Mouse (Mus musculus): Measurements from ENCODE around the gene Apoc3. TPM values are rescaled to one million over a fixed set of nuclear protein-coding genes. Genes with fewer than 3 reads are reported as not detected.
A peak's percentile ranks its signal among the peaks of the same experiment; 100 is the strongest.

Apoc3 gene
- polyA plus RNA-seq, 1 experiment from 2014 or later: not detected

DNA sequence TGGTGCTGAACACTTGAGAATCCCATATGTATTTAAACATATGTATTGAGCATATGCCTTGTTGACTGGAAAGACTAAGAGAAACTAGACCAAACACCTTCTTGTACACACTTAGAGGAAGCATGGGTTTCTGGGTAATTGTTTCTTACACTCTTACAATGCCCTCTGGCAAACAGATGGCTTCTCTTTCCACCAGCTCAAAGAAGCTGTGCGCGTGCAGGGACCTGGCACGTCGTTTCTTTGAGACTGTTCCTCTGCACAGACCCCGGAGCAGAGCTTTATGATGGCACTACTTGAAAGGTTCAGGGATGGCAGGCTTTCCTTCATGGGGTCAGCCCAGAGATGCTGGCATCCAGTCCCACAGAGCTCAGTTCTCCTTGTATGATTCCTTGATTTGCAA lies 46.5 kb downstream of the Apoc3 start:
- DNase-seq (ENCODE audit: low spot score): no peak
- H3K9me3 ChIP-seq (ENCODE audit: control insufficient read depth, low read length): no peaks in the 10 kb centered on the region
- ATAC-seq (ENCODE audit: low FRiP score): no peak
- no peak overlapping the region for H3K9ac ChIP-seq
- no peaks in the 10 kb centered on the region for H3K27me3 ChIP-seq (ENCODE audit: control insufficient read depth, insufficient read depth, low read length)
- H3K4me2 ChIP-seq (replicated peaks): no peak overlapping the region
- WGBS: 66% methylated on average over 5 of the region's 5 CpGs
- no peak overlapping the region for H3K27ac ChIP-seq
- H3K36me3 ChIP-seq (replicated peaks; ENCODE audit: control insufficient read depth, insufficient read depth): no peaks in the 10 kb centered on the region
- no peak overlapping the region for H3K4me3 ChIP-seq (replicated peaks; ENCODE audit: low read length)
- no peaks in the 10 kb centered on the region for H3K4me1 ChIP-seq (replicated peaks; ENCODE audit: control insufficient read depth, insufficient read depth, low read length)

- 91% methylated on average over 4 of the region's 4 CpGs for WGBS
- no peaks in the 10 kb centered on the region for H3K36me3 ChIP-seq (replicated peaks; ENCODE audit: control insufficient read depth, insufficient read depth)
- H3K9ac ChIP-seq: no peak overlapping the region
- DNase-seq (ENCODE audit: low spot score): no peak
- no peaks in the 10 kb centered on the region for H3K4me1 ChIP-seq (replicated peaks; ENCODE audit: control insufficient read depth, insufficient read depth, low read length)
- H3K4me3 ChIP-seq (replicated peaks; ENCODE audit: low read length): no peak overlapping the region
- H3K4me2 ChIP-seq (replicated peaks): no peak overlapping the region
- no peaks in the 10 kb centered on the region for H3K9me3 ChIP-seq (ENCODE audit: control insufficient read depth, low read length)
- no peak overlapping the region for H3K27ac ChIP-seq
- ATAC-seq (ENCODE audit: low FRiP score): no peak
- no peaks in the 10 kb centered on the region for H3K27me3 ChIP-seq (ENCODE audit: control insufficient read depth, insufficient read depth, low read length)
Observed at GRCm38 (mm10) chr9:46188370-46188769, 47.1 kb downstream of the Apoc3 start.

- H3K9ac ChIP-seq: no peak overlapping the region
- no peaks in the 10 kb centered on the region for H3K36me3 ChIP-seq (replicated peaks; ENCODE audit: control insufficient read depth, insufficient read depth)
- H3K27me3 ChIP-seq (ENCODE audit: control insufficient read depth, insufficient read depth, low read length): no peaks in the 10 kb centered on the region
- 83% methylated on average over 1 of the region's 1 CpGs for WGBS
- H3K4me1 ChIP-seq (replicated peaks; ENCODE audit: control insufficient read depth, insufficient read depth, low read length): no peaks in the 10 kb centered on the region
- DNase-seq (ENCODE audit: low spot score): no peak
- no peak for ATAC-seq (ENCODE audit: low FRiP score)
- no peak overlapping the region for H3K4me3 ChIP-seq (replicated peaks; ENCODE audit: low read length)
- no peaks in the 10 kb centered on the region for H3K9me3 ChIP-seq (ENCODE audit: control insufficient read depth, low read length)
- no peak overlapping the region for H3K4me2 ChIP-seq (replicated peaks)
- H3K27ac ChIP-seq: no peak overlapping the region
Observed at GRCm38 (mm10) chr9:46186387-46186786, 49.0 kb downstream of the Apoc3 start.

GRCm38 (mm10) chr9:46185191-46185590 lies 50.2 kb downstream of the Apoc3 start:
- peak; percentile 40 for DNase-seq (ENCODE audit: low spot score)
- Histone ChIP-seq H3K4me1 (replicated peaks; ENCODE audit: control insufficient read depth, insufficient read depth, low read length) (no peaks in the 10 kb centered on the region), H3K9ac (no peak overlapping the region), H3K27ac (no peak overlapping the region), H3K4me3 (replicated peaks; ENCODE audit: low read length) (no peak overlapping the region), H3K36me3 (replicated peaks; ENCODE audit: control insufficient read depth, insufficient read depth) (no peaks in the 10 kb centered on the region), H3K27me3 (ENCODE audit: control insufficient read depth, insufficient read depth, low read length) (no peaks in the 10 kb centered on the region), H3K9me3 (ENCODE audit: control insufficient read depth, low read length) (no peaks in the 10 kb centered on the region), H3K4me2 (replicated peaks) (no peak overlapping the region)
- ATAC-seq (ENCODE audit: low FRiP score): no peak
- WGBS: 59% methylated on average over 2 of the region's 2 CpGs

GRCm38 (mm10) chr9:46184542-46184941 lies 50.9 kb downstream of the Apoc3 start:
- Histone ChIP-seq H3K27ac (no peak overlapping the region), H3K4me1 (replicated peaks; ENCODE audit: control insufficient read depth, insufficient read depth, low read length) (no peaks in the 10 kb centered on the region), H3K4me2 (replicated peaks) (no peak overlapping the region), H3K9ac (no peak overlapping the region), H3K36me3 (replicated peaks; ENCODE audit: control insufficient read depth, insufficient read depth) (no peaks in the 10 kb centered on the region), H3K4me3 (replicated peaks; ENCODE audit: low read length) (no peak overlapping the region), H3K9me3 (ENCODE audit: control insufficient read depth, low read length) (no peaks in the 10 kb centered on the region), H3K27me3 (ENCODE audit: control insufficient read depth, insufficient read depth, low read length) (no peaks in the 10 kb centered on the region)
- WGBS: 83% methylated on average over 5 of the region's 5 CpGs
- ATAC-seq (ENCODE audit: low FRiP score) (no peak), DNase-seq (ENCODE audit: low spot score) (no peak)

Other genes starting within 250 kb of the Apoc3 start
- 289 and 303 TPM in 2 replicates for gene Pafah1b2, start 222.9 kb downstream of the Apoc3 start, polyA plus RNA-seq (2014; fragmentation: Nextera tagmentation; extraction: Ambion mirVana)
- 10.9 and 11.0 TPM in 2 replicates for gene Sik3, start 222.8 kb downstream of the Apoc3 start, polyA plus RNA-seq (2014; fragmentation: Nextera tagmentation; extraction: Ambion mirVana)
- 3.9 and 4.6 TPM in 2 replicates for gene Apoa1, start 7.1 kb downstream of the Apoc3 start, polyA plus RNA-seq (2014; fragmentation: Nextera tagmentation; extraction: Ambion mirVana)
- gene Apoa4, start 5.1 kb upstream of the Apoc3 start, polyA plus RNA-seq (2014; fragmentation: Nextera tagmentation; extraction: Ambion mirVana): not detected in 2 replicates
- gene Apoa5, start 33.0 kb upstream of the Apoc3 start, polyA plus RNA-seq (2014; fragmentation: Nextera tagmentation; extraction: Ambion mirVana): not detected in 2 replicates
- 54.3 and 55.3 TPM in 2 replicates for gene Zpr1, start 37.4 kb upstream of the Apoc3 start, polyA plus RNA-seq (2014; fragmentation: Nextera tagmentation; extraction: Ambion mirVana)
- gene Bud13, start 47.4 kb upstream of the Apoc3 start, polyA plus RNA-seq (2014; fragmentation: Nextera tagmentation; extraction: Ambion mirVana): 15.1 and 16.0 TPM in 2 replicates
- not detected in 2 replicates for gene 4931429L15Rik, start 84.3 kb upstream of the Apoc3 start, polyA plus RNA-seq (2014; fragmentation: Nextera tagmentation; extraction: Ambion mirVana)

All from hindbrain, embryonic 14.5 days (tissue).